Mouse (Mus musculus): ENCODE measurements at regions not wholly inside any gene's neighbourhood (a gene's known extent, or its start where the extent isn't known, plus 50 kb on each side); places are given as distances from the start of the nearest gene placed in this dataset.

DNA sequence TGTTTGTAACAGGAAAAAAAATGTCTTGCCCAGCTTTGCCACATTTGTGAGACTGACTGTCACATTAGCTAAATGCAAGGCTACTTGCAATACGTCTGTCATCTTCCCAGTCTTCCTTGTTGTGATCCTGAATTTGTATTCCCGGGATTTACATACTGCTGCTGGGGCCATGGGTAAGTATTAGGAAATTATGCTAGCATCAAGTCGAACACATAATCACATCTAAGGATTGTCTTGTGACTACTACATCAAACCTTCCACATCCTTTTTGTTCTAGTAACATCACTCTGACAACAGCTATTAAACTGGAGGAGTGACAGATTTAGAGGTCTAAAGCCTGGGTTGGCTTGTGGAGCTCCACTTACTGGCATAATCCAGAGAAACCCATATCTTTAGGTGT is 164.2 kb upstream of the Cwc22 start:
- TF ChIP-seq CTCF (conservative IDR thresholded peaks at IDR 0.05; ENCODE audit: insufficient read depth, insufficient read length, low read depth, low read length) (no peak), POLR2A (IDR thresholded peaks at IDR 0.05; ENCODE audit: low read depth, low read length) (no peak)

Measured in kidney, adult 2 months (tissue).